Mouse (Mus musculus): ENCODE measurements around the gene Zfp771. TPM values are rescaled to one million over a fixed set of nuclear protein-coding genes. Genes with fewer than 3 reads are reported as not detected.
A peak's percentile ranks its signal among the peaks of the same experiment; 100 is the strongest.
"Not testable (repeated sequence)": the region's sequence is repeated elsewhere in the genome, so short reads cannot be mapped to it uniquely, and the experiment has no call there.

The Zfp771 gene
- polyA plus RNA-seq, 1 experiment from 2014 or later, result 58.1 TPM

GRCm38 (mm10) chr7:127234777-127235176, 9.3 kb upstream of the Zfp771 start:
- H3K9me3 ChIP-seq, result no peaks in the 10 kb centered on the region
- H3K27ac ChIP-seq, result no peak overlapping the region
- no peak overlapping the region; the same call in 1 of the 2 replicates for H3K9ac ChIP-seq
- peak overlapping the region; percentile 86 for H3K4me2 ChIP-seq (replicated peaks)
- H3K36me3 ChIP-seq, result peaks cover 57% of the 10 kb centered on the region
- H3K4me1 ChIP-seq, result peaks cover 29% of the 10 kb centered on the region
- no peaks in the 10 kb centered on the region for H3K27me3 ChIP-seq (replicated peaks)
- ATAC-seq (ENCODE audit: low FRiP score, low read depth), result no peak
- H3K4me3 ChIP-seq, result no peak overlapping the region
- WGBS, result 94% methylated on average over 2 of the region's 2 CpGs

DNA sequence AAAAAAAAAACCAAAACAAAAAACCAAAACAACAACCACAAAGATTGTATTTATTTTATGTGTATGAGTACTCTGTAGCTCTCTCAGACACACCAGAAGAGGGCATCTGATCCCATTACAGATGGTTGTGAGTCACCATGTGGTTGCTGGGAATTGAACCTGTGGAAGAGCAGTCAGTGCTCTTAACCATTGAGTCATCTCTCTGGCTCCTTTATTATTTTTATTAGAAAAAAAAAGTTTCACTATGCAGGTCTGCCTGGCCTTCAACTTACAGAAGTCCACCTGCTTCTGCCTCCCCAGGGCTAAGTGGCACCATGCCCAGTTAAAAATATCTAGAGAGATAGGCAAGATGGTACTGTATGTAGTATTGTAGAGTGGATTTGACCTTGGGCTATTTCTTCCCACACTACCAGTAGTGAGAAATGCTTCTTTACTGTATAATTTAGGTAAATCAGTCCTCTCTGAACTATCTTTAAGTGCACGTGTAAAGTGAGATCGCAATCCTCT, 660 bp upstream of the Zfp771 start:
- peaks cover 19% of the 10 kb centered on the region for H3K4me1 ChIP-seq
- peak overlapping the region; percentile 90 for H3K4me2 ChIP-seq (replicated peaks)
- H3K27me3 ChIP-seq (replicated peaks), result no peaks in the 10 kb centered on the region
- H3K27ac ChIP-seq, result no peak overlapping the region
- no peaks in the 10 kb centered on the region for H3K9me3 ChIP-seq
- H3K4me3 ChIP-seq, result no peak overlapping the region; the same call in 1 of the 2 replicates
- ATAC-seq (ENCODE audit: low FRiP score, low read depth), result no peak
- H3K9ac ChIP-seq, result 0 out of 2 replicates have a peak overlapping the region, but pooled peaks have one; percentile 87
- WGBS, result 35% methylated on average over 2 of the region's 2 CpGs
- H3K36me3 ChIP-seq, result peaks cover 22% of the 10 kb centered on the region

GRCm38 (mm10) chr7:127244658-127245510, 810 bp downstream of the Zfp771 start:
- peak overlapping the region; percentile 90 for H3K4me2 ChIP-seq (replicated peaks)
- peaks cover 19% of the 10 kb centered on the region for H3K4me1 ChIP-seq
- H3K9ac ChIP-seq, result peak overlapping the region; percentile 87
- no peaks in the 10 kb centered on the region for H3K27me3 ChIP-seq (replicated peaks)
- WGBS, result 15% methylated on average over 28 of the region's 33 CpGs
- 0 out of 2 replicates have a peak overlapping the region, but pooled peaks have one; percentile 55 for H3K27ac ChIP-seq
- H3K9me3 ChIP-seq, result no peaks in the 10 kb centered on the region
- H3K36me3 ChIP-seq, result peaks cover 19% of the 10 kb centered on the region
- peak overlapping the region; percentile 62 for H3K4me3 ChIP-seq
- peak; percentile 67 for ATAC-seq (ENCODE audit: low FRiP score, low read depth)

GRCm38 (mm10) chr7:127250511-127250910, 6.4 kb downstream of the Zfp771 start:
- not testable (repeated sequence) for H3K27ac ChIP-seq; H3K9me3 ChIP-seq; H3K9ac ChIP-seq; H3K4me2 ChIP-seq (replicated peaks); ATAC-seq (ENCODE audit: low FRiP score, low read depth); H3K27me3 ChIP-seq (replicated peaks); H3K4me3 ChIP-seq
- peaks cover 22% of the 10 kb centered on the region for H3K36me3 ChIP-seq
- peaks cover 20% of the 10 kb centered on the region for H3K4me1 ChIP-seq
- 92% methylated on average over 8 of the region's 8 CpGs for WGBS

DNA sequence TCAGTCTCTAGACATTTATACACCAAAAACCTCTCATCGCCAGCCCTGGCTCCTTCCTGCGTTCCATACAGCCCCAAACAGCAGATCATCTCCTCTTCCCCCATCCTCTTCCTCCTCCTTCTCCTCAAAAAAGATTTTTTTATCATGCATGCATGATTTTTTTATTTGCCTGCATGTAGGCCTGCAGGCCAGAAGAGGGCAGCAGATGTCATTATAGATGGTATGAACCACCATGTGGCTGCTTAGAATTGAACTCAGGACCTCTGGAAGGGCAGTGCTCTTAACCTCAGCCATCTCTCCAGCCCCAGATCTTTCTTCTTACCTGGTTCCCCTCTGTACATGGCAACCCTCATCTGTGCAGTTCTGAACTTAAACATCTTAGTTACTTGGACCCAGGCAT, 8.3 kb downstream of the Zfp771 start:
- H3K36me3 ChIP-seq, result peaks cover 19% of the 10 kb centered on the region

GRCm38 (mm10) chr7:127253341-127253740, 9.3 kb downstream of the Zfp771 start:
- Histone ChIP-seq H3K9me3 (no peaks in the 10 kb centered on the region), H3K36me3 (peaks cover 19% of the 10 kb centered on the region), H3K27me3 (replicated peaks) (no peaks in the 10 kb centered on the region), H3K4me2 (replicated peaks) (peak overlapping the region; percentile 86), H3K4me1 (peaks cover 9% of the 10 kb centered on the region), H3K4me3 (peak overlapping the region; percentile 56), H3K27ac (no peak overlapping the region; the same call in 1 of the 2 replicates), H3K9ac (peak overlapping the region; percentile 66; the same call in 1 of the 2 replicates)
- no peak for ATAC-seq (ENCODE audit: low FRiP score, low read depth)
- 87% methylated on average over 6 of the region's 6 CpGs for WGBS

More for the DNA sequence above, 8.3 kb downstream of the Zfp771 start:
- Histone ChIP-seq H3K4me1 (peaks cover 9% of the 10 kb centered on the region), H3K9me3 (no peaks in the 10 kb centered on the region), H3K9ac (no peak overlapping the region), H3K27me3 (replicated peaks) (no peaks in the 10 kb centered on the region), H3K4me2 (replicated peaks) (no peak overlapping the region), H3K4me3 (no peak overlapping the region), H3K27ac (no peak overlapping the region)
- WGBS, result 90% methylated on average over 2 of the region's 2 CpGs
- ATAC-seq (ENCODE audit: low FRiP score, low read depth), result no peak

- Histone ChIP-seq H3K27me3 (replicated peaks) (no peaks in the 10 kb centered on the region), H3K27ac (peak overlapping the region; percentile 76), H3K4me1 (peaks cover 12% of the 10 kb centered on the region), H3K9me3 (no peaks in the 10 kb centered on the region), H3K9ac (peak overlapping the region; percentile 66), H3K4me3 (peak overlapping the region; percentile 56), H3K4me2 (replicated peaks) (peak overlapping the region; percentile 86), H3K36me3 (peaks cover 19% of the 10 kb centered on the region)
- WGBS, result under 1% methylated on average over 136 of the region's 136 CpGs
- ATAC-seq (ENCODE audit: low FRiP score, low read depth), result peak; percentile 92
Observed at GRCm38 (mm10) chr7:127253821-127254769, 10.0 kb downstream of the Zfp771 start.

DNA sequence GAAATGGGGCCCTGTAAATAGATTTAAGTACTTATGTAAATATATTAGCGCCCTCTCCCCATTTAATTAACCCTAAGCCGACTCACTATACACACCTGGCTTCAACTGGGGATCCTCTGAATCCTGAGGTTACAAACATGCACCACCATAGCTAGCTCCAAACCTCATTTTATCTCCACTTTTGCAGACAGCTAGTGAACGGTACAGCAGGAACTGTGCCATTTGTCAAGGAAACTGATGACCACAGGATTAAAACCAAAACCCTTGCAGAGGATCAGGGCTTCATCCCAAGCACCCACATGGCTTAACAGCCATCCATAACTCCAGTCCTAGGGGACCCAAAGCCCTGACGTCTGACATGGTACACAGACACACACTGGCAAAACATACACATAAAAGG, 10.9 kb downstream of the Zfp771 start:
- Histone ChIP-seq H3K27ac (no peak overlapping the region), H3K4me2 (replicated peaks) (peak overlapping the region; percentile 86), H3K4me1 (peaks cover 15% of the 10 kb centered on the region), H3K9me3 (no peaks in the 10 kb centered on the region), H3K36me3 (peaks cover 11% of the 10 kb centered on the region), H3K27me3 (replicated peaks) (no peaks in the 10 kb centered on the region), H3K4me3 (peak overlapping the region; percentile 56; the same call in 1 of the 2 replicates), H3K9ac (peak overlapping the region; percentile 66; the same call in 1 of the 2 replicates)
- WGBS, result 19% methylated on average over 4 of the region's 4 CpGs
- 0 out of 2 replicates have a peak, but pooled peaks have one; percentile 8 for ATAC-seq (ENCODE audit: low FRiP score, low read depth)

DNA sequence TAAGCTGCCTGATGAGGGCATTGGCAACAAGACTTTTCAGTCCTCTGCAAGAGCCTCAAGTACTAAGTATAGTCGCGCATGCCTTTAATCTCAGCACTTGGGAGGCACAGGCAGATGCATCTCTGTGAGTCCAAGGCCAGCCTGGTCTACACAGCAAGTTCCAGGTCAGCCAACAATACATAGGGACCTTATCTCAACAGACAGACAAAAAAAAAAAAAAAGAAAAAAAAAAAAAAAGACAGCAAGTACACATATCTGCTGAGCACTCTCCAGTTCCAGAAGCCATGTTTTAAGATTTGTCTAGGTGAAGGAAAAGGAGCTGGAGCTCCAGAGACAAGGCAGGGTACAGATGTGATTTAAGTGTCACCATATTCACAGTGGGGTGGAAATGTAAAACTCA, 11.9 kb downstream of the Zfp771 start:
- 94% methylated on average over 2 of the region's 2 CpGs for WGBS
- Histone ChIP-seq H3K9ac (no peak overlapping the region), H3K9me3 (no peaks in the 10 kb centered on the region), H3K4me3 (no peak overlapping the region), H3K36me3 (peaks cover 9% of the 10 kb centered on the region), H3K27ac (no peak overlapping the region), H3K27me3 (replicated peaks) (no peaks in the 10 kb centered on the region), H3K4me1 (peaks cover 16% of the 10 kb centered on the region), H3K4me2 (replicated peaks) (no peak overlapping the region)
- no peak for ATAC-seq (ENCODE audit: low FRiP score, low read depth)

- Histone ChIP-seq H3K36me3 (peaks cover 9% of the 10 kb centered on the region), H3K4me2 (replicated peaks) (no peak overlapping the region), H3K9me3 (no peaks in the 10 kb centered on the region), H3K27ac (no peak overlapping the region), H3K9ac (no peak overlapping the region), H3K4me1 (peaks cover 20% of the 10 kb centered on the region), H3K4me3 (no peak overlapping the region), H3K27me3 (replicated peaks) (no peaks in the 10 kb centered on the region)
- 92% methylated on average over 5 of the region's 5 CpGs for WGBS
- no peak for ATAC-seq (ENCODE audit: low FRiP score, low read depth)
Observed at GRCm38 (mm10) chr7:127256518-127256917, 12.4 kb downstream of the Zfp771 start.

DNA sequence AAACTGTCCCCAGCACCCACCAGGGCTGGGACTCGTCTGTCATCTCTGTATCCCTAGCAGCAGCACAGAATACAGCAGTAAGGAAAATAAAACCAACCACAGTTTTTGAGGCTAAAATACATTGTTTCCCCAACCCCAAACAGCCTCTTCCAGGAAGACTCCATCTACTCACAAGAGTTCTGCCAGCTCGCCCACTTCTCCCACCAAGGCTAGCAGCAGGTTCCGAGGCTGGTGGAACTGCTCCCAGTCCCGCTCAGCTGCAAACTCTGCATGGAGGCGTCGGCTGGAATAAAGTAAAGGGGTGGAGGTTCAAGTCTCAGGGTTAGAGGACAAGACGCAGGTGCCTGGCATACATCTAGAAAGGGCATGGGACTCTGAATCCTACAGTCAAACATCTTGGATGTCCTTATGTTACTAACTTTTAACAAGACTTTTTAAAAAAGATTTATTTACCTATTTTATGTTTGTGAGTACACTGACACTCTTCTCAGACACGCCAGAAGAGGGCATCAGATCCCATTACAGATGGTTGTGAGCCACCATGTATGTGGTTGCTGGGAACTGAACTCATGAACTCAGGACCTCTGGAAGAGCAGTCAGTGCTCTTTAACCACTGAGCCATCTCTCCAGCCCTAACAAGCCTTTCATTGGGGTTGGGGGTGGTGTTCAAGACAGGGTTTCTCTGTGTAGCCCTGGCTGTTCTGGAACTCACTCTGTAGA, 15.3 kb downstream of the Zfp771 start:
- Histone ChIP-seq H3K9ac (0 out of 2 replicates have a peak overlapping the region, but pooled peaks have one; percentile 60), H3K36me3 (peaks cover 9% of the 10 kb centered on the region), H3K4me2 (replicated peaks) (peak overlapping the region; percentile 73), H3K4me1 (peaks cover 17% of the 10 kb centered on the region), H3K4me3 (0 out of 2 replicates have a peak overlapping the region, but pooled peaks have one; percentile 59), H3K27me3 (replicated peaks) (no peaks in the 10 kb centered on the region), H3K9me3 (no peaks in the 10 kb centered on the region), H3K27ac (no peak overlapping the region)
- 78% methylated on average over 8 of the region's 8 CpGs for WGBS
- no peak for ATAC-seq (ENCODE audit: low FRiP score, low read depth)

All from neural tube, embryonic 12.5 days (tissue).